Mouse (Mus musculus) embryonic facial prominence, embryonic 13.5 days (tissue): ENCODE data around the gene Slc15a5. TPM values are rescaled to one million over a fixed set of nuclear protein-coding genes. Genes with fewer than 3 reads are reported as not detected.

Source experiments
- ATAC-seq: fragments of 200-750 bp; cut with Nextera tagmentation; 2 replicates; pipeline ENCODE4 v1.8.0; 2017; ENCODE audit warnings: low read depth; ENCODE audit not compliant: insufficient number of reproducible peaks, insufficient read depth, low FRiP score, low TSS enrichment
- H3K27ac ChIP-seq: fragments of 300-500 bp; sonication (generic); 2 replicates; pipeline ENCODE4 v1.5.1; 2015; ENCODE audit warnings: moderate library complexity, mild to moderate bottlenecking, inconsistent platforms
- H3K27me3 ChIP-seq: fragments of 300-500 bp; sonication (generic); 2 replicates; pipeline ENCODE4 v1.6.1; 2015; ENCODE audit warnings: mild to moderate bottlenecking, inconsistent platforms
- H3K36me3 ChIP-seq: fragments of 300-500 bp; sonication (generic); 2 replicates; pipeline ENCODE4 v1.6.1; 2015; ENCODE audit warnings: mild to moderate bottlenecking, inconsistent platforms
- H3K4me1 ChIP-seq: fragments of 300-500 bp; sonication (generic); 2 replicates; pipeline ENCODE4 v1.6.1; 2015; ENCODE audit warnings: inconsistent platforms
- H3K4me2 ChIP-seq: fragments of 300-500 bp; sonication (generic); 2 replicates; pipeline ENCODE4 v1.6.1; 2015; ENCODE audit warnings: moderate library complexity, mild to moderate bottlenecking, inconsistent platforms
- H3K4me3 ChIP-seq: fragments of 300-500 bp; sonication (generic); 2 replicates; pipeline ENCODE4 v1.5.1; 2015; ENCODE audit warnings: mild to moderate bottlenecking, inconsistent platforms
- H3K9ac ChIP-seq: fragments of 300-500 bp; sonication (generic); 2 replicates; pipeline ENCODE4 v1.6.1; 2015; ENCODE audit warnings: mild to moderate bottlenecking, inconsistent platforms
- H3K9me3 ChIP-seq: fragments of 300-500 bp; sonication (generic); 2 replicates; pipeline ENCODE4 v1.6.1; 2016; ENCODE audit warnings: inconsistent platforms
- WGBS: fragments of 180-500 bp; shearing (Covaris S2); methylation state at CpG from one replicate; pipeline ENCODE4 v1.1.7; 2015; ENCODE audit warnings: mixed read lengths; 5-methylcytosine and 5-hydroxymethylcytosine counted together
- polyA plus RNA-seq: library from polyadenylated mRNA; unstranded; fragments of >200 nt; fragmentation: Nextera tagmentation; extraction: Ambion mirVana; gene quantifications from 2 replicates; pipeline ENCODE4 v1.2.1, GENCODE M21; 2015

The Slc15a5 gene
- polyA plus RNA-seq, 1 experiment from 2014 or later = not detected

DNA sequence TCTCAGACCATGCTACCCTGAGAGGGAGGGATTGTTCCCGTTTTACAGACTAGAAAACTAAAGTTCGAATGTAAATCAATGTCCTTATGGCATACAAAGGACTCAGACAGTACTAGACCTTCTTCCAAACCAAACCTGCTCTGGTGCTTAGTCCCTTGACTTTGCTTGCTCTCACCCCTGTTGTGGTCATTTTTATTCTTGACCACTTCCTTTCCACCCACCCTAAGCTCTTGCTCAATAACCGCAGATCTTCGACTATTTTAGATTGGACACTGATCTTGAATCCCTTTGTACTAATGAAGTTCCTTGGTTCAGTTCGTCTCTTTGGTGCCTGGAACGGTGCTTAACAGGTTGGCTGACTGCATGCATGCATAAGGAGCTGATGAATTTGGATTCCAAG, 94.5 kb downstream of the Slc15a5 start:
- H3K4me2 ChIP-seq = no peak overlapping the region
- no peak overlapping the region for H3K4me3 ChIP-seq
- no peak overlapping the region for H3K9ac ChIP-seq
- H3K27ac ChIP-seq = no peak overlapping the region
- H3K27me3 ChIP-seq = no peaks in the 10 kb centered on the region
- no peaks in the 10 kb centered on the region for H3K9me3 ChIP-seq
- 93% methylated on average over 6 of the region's 6 CpGs for WGBS
- ATAC-seq = no peak
- peaks cover 12% of the 10 kb centered on the region for H3K4me1 ChIP-seq
- H3K36me3 ChIP-seq = no peaks in the 10 kb centered on the region

DNA sequence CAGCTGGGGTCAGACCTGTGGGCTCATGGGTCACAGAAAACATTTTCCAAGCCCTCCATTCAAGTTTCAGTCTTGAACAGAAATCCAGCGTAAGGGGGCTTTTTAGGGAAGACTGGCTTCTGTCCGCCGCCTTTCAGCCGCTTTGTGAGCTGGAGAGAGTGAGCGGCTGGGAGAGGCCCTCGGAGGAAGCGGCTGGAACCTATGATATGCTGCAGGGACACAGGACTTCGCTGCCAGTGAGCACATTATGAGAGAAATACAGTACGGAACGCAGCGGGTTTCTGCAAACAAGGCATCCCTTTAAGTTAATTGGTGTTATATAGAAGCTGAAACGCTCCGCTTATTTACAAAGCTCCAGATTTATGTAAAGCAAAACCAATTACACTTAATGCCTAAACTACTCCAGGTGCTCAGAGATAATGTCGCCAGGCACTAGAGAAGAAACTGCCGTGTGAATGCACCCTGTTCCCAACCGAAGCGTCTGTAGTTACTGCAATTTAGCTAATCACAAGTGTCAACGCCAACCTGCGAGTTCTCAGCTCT, 97.5 kb downstream of the Slc15a5 start:
- H3K4me1 ChIP-seq = peaks cover 12% of the 10 kb centered on the region
- no peak for ATAC-seq
- no peak overlapping the region for H3K9ac ChIP-seq
- H3K27ac ChIP-seq = no peak overlapping the region
- WGBS = 31% methylated on average over 19 of the region's 19 CpGs
- H3K9me3 ChIP-seq = no peaks in the 10 kb centered on the region
- peak overlapping the region; percentile 48 for H3K4me2 ChIP-seq
- H3K4me3 ChIP-seq = 0 out of 2 replicates have a peak overlapping the region, but pooled peaks have one; percentile 2
- no peaks in the 10 kb centered on the region for H3K36me3 ChIP-seq
- H3K27me3 ChIP-seq = no peaks in the 10 kb centered on the region

DNA sequence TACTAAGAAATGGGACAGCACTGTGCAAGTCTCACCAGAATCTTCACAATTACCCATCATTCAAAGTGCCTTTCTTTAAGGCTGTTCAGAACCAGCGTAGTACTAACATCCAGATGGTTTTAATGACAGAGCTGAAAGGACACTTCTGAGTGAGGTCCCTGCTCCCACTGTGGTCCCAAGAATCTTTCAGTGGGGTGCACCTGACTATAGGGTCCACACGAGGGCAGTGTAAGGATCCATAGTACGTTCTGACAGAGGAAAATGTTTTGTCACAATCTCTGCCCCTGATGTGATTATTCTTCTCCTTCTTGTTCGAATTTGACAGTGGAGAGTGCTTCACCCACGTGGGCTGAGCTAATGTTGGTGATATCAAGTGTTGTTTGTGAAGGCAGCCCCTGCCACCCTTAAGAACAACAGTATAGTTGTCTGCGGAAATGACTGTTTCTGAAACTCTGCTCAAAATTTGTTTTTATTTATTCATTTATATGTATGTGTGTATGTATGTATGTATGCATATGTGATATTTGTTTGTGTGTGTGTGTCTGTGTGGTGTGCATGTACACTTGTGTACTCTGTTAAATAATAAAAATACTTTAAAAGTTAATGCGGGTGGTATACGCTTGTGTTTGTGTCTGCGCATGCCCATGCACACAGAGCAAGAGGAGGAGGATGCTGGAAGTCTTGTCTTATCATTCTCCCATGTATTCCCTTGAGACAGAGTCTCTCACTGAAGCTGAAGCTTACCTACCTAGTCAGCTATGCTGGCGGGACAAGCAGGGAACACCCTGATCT, 98.6 kb downstream of the Slc15a5 start:
- Histone ChIP-seq H3K4me3 (no peak overlapping the region), H3K9ac (no peak overlapping the region), H3K27me3 (no peaks in the 10 kb centered on the region), H3K4me2 (no peak overlapping the region), H3K9me3 (no peaks in the 10 kb centered on the region), H3K4me1 (peaks cover 12% of the 10 kb centered on the region), H3K27ac (no peak overlapping the region), H3K36me3 (no peaks in the 10 kb centered on the region)
- no peak for ATAC-seq
- WGBS = 69% methylated on average over 10 of the region's 10 CpGs

- Histone ChIP-seq H3K4me3 (no peak overlapping the region), H3K4me2 (no peak overlapping the region), H3K9ac (no peak overlapping the region), H3K4me1 (peaks cover 12% of the 10 kb centered on the region), H3K27me3 (no peaks in the 10 kb centered on the region), H3K27ac (no peak overlapping the region), H3K36me3 (no peaks in the 10 kb centered on the region), H3K9me3 (no peaks in the 10 kb centered on the region)
- WGBS = 73% methylated on average over 8 of the region's 8 CpGs
- no peak for ATAC-seq
Measured at GRCm38 (mm10) chr6:137980413-137980812, 99.3 kb downstream of the Slc15a5 start.

- no peaks in the 10 kb centered on the region for H3K27me3 ChIP-seq
Measured at GRCm38 (mm10) chr6:137979802-137980201, 99.9 kb downstream of the Slc15a5 start.

DNA sequence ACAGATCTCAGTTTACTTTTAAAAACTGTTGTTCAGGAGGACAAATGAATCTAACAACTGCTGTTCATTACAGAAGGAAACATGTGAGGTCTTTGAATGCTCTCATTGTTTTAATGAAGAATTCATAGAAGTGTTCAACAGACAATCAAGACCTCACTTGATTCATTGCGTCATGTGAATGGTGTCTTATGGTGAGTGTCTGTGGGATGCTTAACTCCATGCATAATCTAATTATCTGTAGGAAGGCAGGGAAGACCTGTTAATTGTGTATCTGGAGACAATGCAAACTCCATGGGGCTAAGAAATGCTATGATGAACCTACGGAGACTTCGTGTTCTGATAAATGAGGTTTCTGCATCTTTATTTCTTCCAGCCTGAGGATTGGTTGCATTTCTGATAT, 103.7 kb downstream of the Slc15a5 start:
- ATAC-seq = no peak
- no peak overlapping the region for H3K27ac ChIP-seq
- no peaks in the 10 kb centered on the region for H3K9me3 ChIP-seq
- H3K4me3 ChIP-seq = no peak overlapping the region
- H3K4me1 ChIP-seq = no peaks in the 10 kb centered on the region
- no peak overlapping the region for H3K4me2 ChIP-seq
- no peaks in the 10 kb centered on the region for H3K27me3 ChIP-seq
- H3K36me3 ChIP-seq = no peaks in the 10 kb centered on the region
- 78% methylated on average over 3 of the region's 3 CpGs for WGBS
- no peak overlapping the region for H3K9ac ChIP-seq

More at GRCm38 (mm10) chr6:137979802-137980201, 99.9 kb downstream of the Slc15a5 start:
- no peak for ATAC-seq
- 84% methylated on average over 12 of the region's 12 CpGs for WGBS
- no peaks in the 10 kb centered on the region for H3K36me3 ChIP-seq
- H3K9me3 ChIP-seq = no peaks in the 10 kb centered on the region
- H3K9ac ChIP-seq = no peak overlapping the region
- no peak overlapping the region for H3K27ac ChIP-seq
- no peak overlapping the region for H3K4me3 ChIP-seq
- peaks cover 12% of the 10 kb centered on the region for H3K4me1 ChIP-seq
- H3K4me2 ChIP-seq = no peak overlapping the region

- Histone ChIP-seq H3K9me3 (no peaks in the 10 kb centered on the region), H3K36me3 (no peaks in the 10 kb centered on the region), H3K9ac (no peak overlapping the region), H3K27me3 (no peaks in the 10 kb centered on the region), H3K4me2 (no peak overlapping the region), H3K27ac (no peak overlapping the region), H3K4me1 (no peaks in the 10 kb centered on the region), H3K4me3 (no peak overlapping the region)
- 31% methylated on average over 7 of the region's 7 CpGs for WGBS
- ATAC-seq = no peak
Measured at GRCm38 (mm10) chr6:137963703-137964102, 116.0 kb downstream of the Slc15a5 start.

GRCm38 (mm10) chr6:137962836-137963235, 116.9 kb downstream of the Slc15a5 start:
- no peaks in the 10 kb centered on the region for H3K4me1 ChIP-seq
- H3K9me3 ChIP-seq = no peaks in the 10 kb centered on the region
- no peak overlapping the region for H3K27ac ChIP-seq
- H3K27me3 ChIP-seq = no peaks in the 10 kb centered on the region
- no peaks in the 10 kb centered on the region for H3K36me3 ChIP-seq
- no peak overlapping the region for H3K4me3 ChIP-seq
- H3K9ac ChIP-seq = no peak overlapping the region
- 66% methylated on average over 4 of the region's 4 CpGs for WGBS
- H3K4me2 ChIP-seq = no peak overlapping the region
- no peak for ATAC-seq

DNA sequence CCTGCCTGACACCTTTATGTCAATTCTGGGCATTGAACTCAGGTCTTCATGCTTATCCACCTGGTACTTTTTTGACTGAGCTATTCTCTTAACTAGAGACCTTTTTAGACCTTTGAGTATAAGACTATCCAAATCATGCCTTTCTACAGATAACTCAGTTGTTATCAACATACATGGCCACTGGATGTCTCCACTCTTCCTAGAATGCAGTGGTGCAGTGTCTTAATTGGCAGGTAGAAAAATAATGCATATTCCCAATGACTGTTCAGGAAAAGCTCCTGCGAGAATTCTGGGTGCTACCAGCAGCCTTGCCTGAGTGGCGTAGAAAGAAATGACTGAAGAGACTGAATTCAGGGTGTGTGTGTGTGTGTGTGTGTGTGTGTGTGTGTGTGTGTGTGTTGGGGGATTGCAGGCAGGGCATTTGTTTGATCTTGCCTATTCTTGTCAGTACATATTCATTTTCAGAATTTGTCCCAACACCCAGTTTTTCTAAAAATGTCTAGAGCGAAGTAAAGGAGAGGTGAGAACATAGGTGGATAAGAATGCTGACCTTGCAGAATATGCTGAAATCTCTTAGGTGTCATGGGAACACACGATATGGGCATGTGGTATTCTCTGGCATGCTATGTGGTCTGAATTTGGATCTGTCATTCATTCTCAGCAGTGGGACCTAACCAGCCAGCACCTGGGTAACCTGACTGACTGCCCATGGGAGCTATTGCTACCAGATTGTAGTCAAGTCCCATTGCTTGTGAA, 119.5 kb downstream of the Slc15a5 start:
- 85% methylated on average over 4 of the region's 4 CpGs for WGBS

GRCm38 (mm10) chr6:137957630-137958029, 122.1 kb downstream of the Slc15a5 start:
- Histone ChIP-seq H3K9ac (no peak overlapping the region), H3K4me2 (no peak overlapping the region; the same call in 1 of the 2 replicates), H3K4me3 (no peak overlapping the region), H3K27ac (no peak overlapping the region), H3K27me3 (no peaks in the 10 kb centered on the region), H3K4me1 (peaks cover 5% of the 10 kb centered on the region), H3K9me3 (no peaks in the 10 kb centered on the region), H3K36me3 (no peaks in the 10 kb centered on the region)
- no peak for ATAC-seq
- WGBS = 76% methylated on average over 6 of the region's 6 CpGs

More for the DNA sequence above, 119.5 kb downstream of the Slc15a5 start:
- Histone ChIP-seq H3K36me3 (no peaks in the 10 kb centered on the region), H3K27ac (no peak overlapping the region), H3K9ac (no peak overlapping the region), H3K4me1 (peaks cover 5% of the 10 kb centered on the region), H3K4me2 (no peak overlapping the region), H3K27me3 (no peaks in the 10 kb centered on the region), H3K4me3 (no peak overlapping the region), H3K9me3 (no peaks in the 10 kb centered on the region)
- no peak for ATAC-seq

DNA sequence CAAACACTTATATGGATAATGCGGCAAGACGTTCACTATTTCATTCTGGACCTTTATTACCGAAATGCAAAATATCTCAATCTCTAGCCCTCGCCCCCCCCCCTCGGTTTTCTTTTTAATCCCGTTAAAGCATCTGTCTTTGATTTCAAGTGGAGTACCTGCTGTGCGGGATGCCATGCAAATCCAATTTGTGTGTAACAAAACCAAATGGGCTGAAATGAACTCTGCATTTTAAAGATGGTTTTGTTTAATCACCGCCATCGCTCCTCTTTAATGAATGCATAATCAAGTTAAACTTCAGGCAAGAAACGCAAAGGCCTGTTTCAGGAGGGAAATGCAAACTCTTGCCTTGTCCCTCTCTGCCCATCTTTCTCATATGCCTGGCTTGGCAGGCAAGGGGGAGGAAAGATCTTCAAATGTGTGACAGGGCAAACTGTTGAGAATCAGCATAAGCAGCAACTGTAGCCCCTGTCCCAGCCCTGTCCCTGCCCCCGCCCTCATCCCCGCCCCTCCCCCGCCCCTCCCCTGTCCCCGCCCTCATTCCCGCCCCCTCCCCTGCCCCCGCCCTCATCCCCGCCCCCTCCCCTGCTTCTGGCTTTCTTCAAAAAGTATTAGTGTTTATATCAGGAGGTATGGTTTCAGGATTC, 122.8 kb downstream of the Slc15a5 start:
- peaks cover 5% of the 10 kb centered on the region for H3K4me1 ChIP-seq
- H3K9me3 ChIP-seq = no peaks in the 10 kb centered on the region
- no peaks in the 10 kb centered on the region for H3K27me3 ChIP-seq
- H3K9ac ChIP-seq = no peak overlapping the region
- no peak overlapping the region for H3K4me3 ChIP-seq
- peak overlapping the region; percentile 41 for H3K4me2 ChIP-seq
- H3K27ac ChIP-seq = no peak overlapping the region
- no peaks in the 10 kb centered on the region for H3K36me3 ChIP-seq
- ATAC-seq = no peak
- WGBS = 14% methylated on average over 13 of the region's 17 CpGs
